Mouse (Mus musculus) C2C12 (cell line): ENCODE measurements around the gene Uimc1. TPM values are rescaled to one million over a fixed set of nuclear protein-coding genes. Genes with fewer than 3 reads are reported as not detected.

Experiments used
- H3K27me3 ChIP-seq: one replicate; pipeline ENCODE4 v1.6.1; 2011; ENCODE audit not compliant: control insufficient read depth, insufficient read depth, insufficient read length
- H3K36me3 ChIP-seq: one replicate; pipeline ENCODE4 v1.6.1; 2011; ENCODE audit not compliant: control insufficient read depth, insufficient read depth
- H3K4me3 ChIP-seq: one replicate; pipeline ENCODE4 v1.5.1; 2011; ENCODE audit warnings: mild to moderate bottlenecking, control low read depth; ENCODE audit not compliant: poor library complexity, insufficient read depth, severe bottlenecking
- H3K79me2 ChIP-seq: one replicate; pipeline ENCODE4 v1.6.1; 2011; ENCODE audit not compliant: control insufficient read depth, insufficient read depth
- H3K79me3 ChIP-seq: one replicate; pipeline ENCODE4 v1.6.1; 2011; ENCODE audit warnings: low read depth, control low read depth
- H3ac ChIP-seq: one replicate; pipeline ENCODE3; 2011; ENCODE audit warnings: low read depth; ENCODE audit not compliant: control insufficient read depth, insufficient read length
- CEBPB ChIP-seq: IDR thresholded peaks from one replicate; pipeline ENCODE4 v1.6.1; 2011; ENCODE audit warnings: low read depth, mild to moderate bottlenecking, control low read depth, moderate library complexity
- CTCF ChIP-seq: IDR thresholded peaks from one replicate; pipeline ENCODE4 v1.5.1; 2011; ENCODE audit not compliant: control insufficient read depth, insufficient read depth, insufficient read length
- FOSL1 ChIP-seq: IDR thresholded peaks from one replicate; pipeline ENCODE4 v1.8.0; 2011; ENCODE audit warnings: mild to moderate bottlenecking, low read length; ENCODE audit not compliant: poor library complexity, insufficient read depth, severe bottlenecking
- MAX ChIP-seq: IDR thresholded peaks from one replicate; pipeline ENCODE4 v1.6.1; 2011; ENCODE audit warnings: mild to moderate bottlenecking, control low read depth
- MYOD1 ChIP-seq: IDR thresholded peaks from one replicate; pipeline ENCODE4 v1.6.1; 2011; ENCODE audit warnings: low read depth; ENCODE audit not compliant: control insufficient read depth, insufficient read length
- MYOG ChIP-seq: IDR thresholded peaks from one replicate; pipeline ENCODE4 v1.6.1; 2011; ENCODE audit not compliant: control insufficient read depth, insufficient read length; ENCODE audit errors: extremely low read depth
- USF1 ChIP-seq: IDR thresholded peaks from one replicate; pipeline ENCODE4 v1.6.1; 2011; ENCODE audit warnings: low read depth, mild to moderate bottlenecking, control low read depth, moderate library complexity
- polyA plus RNA-seq: library from polyadenylated mRNA; unstranded; fragments of >200 nt; fragmentation: generic; extraction: Trizol; gene quantifications from one replicate; pipeline ENCODE4 v1.2.1, GENCODE M21; 2012; ENCODE audit warnings: missing spikeins

The Uimc1 gene
- polyA plus RNA-seq, 1 experiment: 9.6 TPM

DNA sequence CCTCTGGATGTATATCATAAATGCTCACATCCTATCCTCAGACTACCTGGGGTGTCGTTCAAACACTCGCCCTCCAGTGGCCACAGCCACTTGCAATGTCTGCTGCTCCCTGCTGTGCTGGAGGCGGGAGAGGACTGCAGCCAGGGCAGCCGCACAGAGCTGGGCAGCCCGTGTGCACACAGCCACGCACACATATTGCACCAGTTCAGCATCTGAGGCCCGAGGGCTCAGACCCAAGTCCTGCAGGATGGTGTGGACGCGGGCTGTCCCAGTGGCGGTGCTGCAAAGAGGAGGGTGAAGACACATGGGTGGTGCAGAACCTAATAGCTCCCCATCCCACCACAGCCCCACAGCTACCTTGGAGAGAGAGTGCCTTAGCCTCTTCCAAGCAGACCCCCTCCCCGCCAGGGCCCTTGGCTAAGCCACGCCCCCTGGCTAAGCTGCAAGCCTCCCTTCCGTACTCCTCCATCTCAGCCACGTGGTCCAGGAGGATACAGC lies 88.1 kb downstream of the Uimc1 start:
- TF ChIP-seq MAX (no peak), FOSL1 (no peak), USF1 (no peak), CTCF (no peak), MYOD1 (no peak), MYOG (no peak), CEBPB (no peak)
- Histone ChIP-seq H3K27me3 (peaks cover 72% of the 10 kb centered on the region), H3K36me3 (no peaks in the 10 kb centered on the region), H3K4me3 (no peak overlapping the region), H3ac (no peak overlapping the region), H3K79me3 (no peaks in the 10 kb centered on the region), H3K79me2 (no peaks in the 10 kb centered on the region)

DNA sequence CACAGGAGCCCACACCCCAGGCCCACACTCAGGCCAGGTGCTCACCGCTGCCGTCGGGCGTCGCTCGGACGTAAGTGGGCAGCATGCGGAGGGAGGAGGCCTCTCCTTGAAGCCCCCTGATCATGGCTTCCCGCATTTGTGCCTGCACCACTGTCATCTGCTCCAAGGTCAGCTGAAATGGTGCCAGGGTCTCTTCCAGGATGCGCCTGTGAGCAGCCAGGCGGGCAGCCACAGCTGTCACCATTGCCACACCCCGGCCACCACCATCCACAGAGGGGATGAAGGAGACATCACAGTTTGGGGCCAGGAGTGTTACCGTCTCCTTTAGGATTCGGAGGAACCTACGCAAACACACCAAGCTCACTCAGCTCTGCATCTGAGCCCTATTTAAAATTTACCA lies 89.0 kb downstream of the Uimc1 start:
- Histone ChIP-seq H3K4me3 (no peak overlapping the region), H3ac (no peak overlapping the region), H3K36me3 (no peaks in the 10 kb centered on the region), H3K27me3 (peaks cover 76% of the 10 kb centered on the region), H3K79me2 (no peaks in the 10 kb centered on the region), H3K79me3 (no peaks in the 10 kb centered on the region)
- TF ChIP-seq USF1: no peak
- TF ChIP-seq MYOG: no peak
- no peak for TF ChIP-seq FOSL1
- no peak for TF ChIP-seq CEBPB
- no peak for TF ChIP-seq MAX
- no peak for TF ChIP-seq MYOD1
- TF ChIP-seq CTCF: no peak

- peaks cover 78% of the 10 kb centered on the region for H3K27me3 ChIP-seq
- no peak for TF ChIP-seq MYOD1
- TF ChIP-seq MAX: no peak
- no peak for TF ChIP-seq MYOG
- H3K79me3 ChIP-seq: no peaks in the 10 kb centered on the region
Observed at GRCm38 (mm10) chr13:55008589-55008988, 91.5 kb downstream of the Uimc1 start.

DNA sequence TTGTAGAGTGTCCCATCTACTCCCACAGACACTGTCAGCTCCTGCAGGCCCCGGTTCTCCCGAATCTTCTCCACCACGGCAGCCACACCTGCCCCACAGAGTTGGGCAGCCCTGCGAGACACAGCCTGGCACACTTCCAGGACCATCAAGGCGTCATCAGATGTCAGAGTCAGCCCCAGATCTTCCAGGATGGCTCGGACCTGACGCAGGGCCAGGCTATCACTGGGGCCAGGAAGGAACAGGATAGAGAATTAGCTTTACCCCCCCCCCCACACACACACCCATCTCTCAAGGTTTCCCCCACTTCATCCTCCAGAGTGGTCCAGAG lies 93.7 kb downstream of the Uimc1 start:
- TF ChIP-seq MYOG (no peak), MYOD1 (no peak)
- H3K79me2 ChIP-seq: no peaks in the 10 kb centered on the region
- no peak overlapping the region for H3ac ChIP-seq
- no peak overlapping the region for H3K4me3 ChIP-seq
- H3K36me3 ChIP-seq: no peaks in the 10 kb centered on the region
- H3K27me3 ChIP-seq: peaks cover 93% of the 10 kb centered on the region
- no peaks in the 10 kb centered on the region for H3K79me3 ChIP-seq

More at GRCm38 (mm10) chr13:55008589-55008988, 91.5 kb downstream of the Uimc1 start:
- H3K79me2 ChIP-seq: no peaks in the 10 kb centered on the region
- H3K36me3 ChIP-seq: no peaks in the 10 kb centered on the region
- no peak overlapping the region for H3ac ChIP-seq
- no peak overlapping the region for H3K4me3 ChIP-seq

DNA sequence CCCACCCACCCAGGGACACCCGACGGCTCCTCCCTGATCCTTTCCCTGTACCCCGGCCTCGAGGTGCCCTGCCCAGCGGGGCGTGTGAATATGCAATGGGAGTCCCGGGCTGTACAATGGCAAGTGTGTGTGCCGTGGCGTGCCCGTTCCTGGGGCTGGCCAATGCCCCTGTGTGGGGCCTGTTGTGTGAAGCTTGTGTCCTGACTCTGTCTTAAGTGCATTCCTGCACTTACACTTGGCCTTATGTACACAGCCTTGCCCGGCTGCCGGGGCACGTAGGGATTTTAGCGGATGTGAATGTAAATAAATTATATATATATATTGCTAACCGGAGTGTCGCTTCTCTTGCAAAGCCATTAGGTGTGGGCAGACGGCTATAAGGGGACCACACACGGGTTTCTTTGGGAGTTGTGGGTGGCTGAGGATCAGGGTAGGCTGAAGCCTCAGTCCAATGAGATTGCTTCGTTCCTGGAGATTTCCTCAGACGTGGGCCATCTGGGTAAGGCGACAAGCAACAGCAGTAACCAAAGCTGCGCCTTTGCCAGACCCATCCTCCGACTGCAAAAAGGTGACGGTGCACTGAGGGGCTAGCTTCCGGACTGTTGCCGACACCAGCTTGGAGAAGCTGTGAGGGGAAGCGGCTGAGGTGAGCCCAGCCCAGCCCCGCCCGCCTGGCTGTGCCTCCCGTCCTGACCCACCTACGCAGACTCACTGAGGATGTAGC lies 94.2 kb downstream of the Uimc1 start:
- TF ChIP-seq CEBPB (no peak), CTCF (no peak), MAX (no peak), FOSL1 (no peak), MYOD1 (no peak)
- H3K79me3 ChIP-seq: no peaks in the 10 kb centered on the region
- H3K4me3 ChIP-seq: no peak overlapping the region
- no peaks in the 10 kb centered on the region for H3K79me2 ChIP-seq
- H3K27me3 ChIP-seq: peaks cover 93% of the 10 kb centered on the region
- no peaks in the 10 kb centered on the region for H3K36me3 ChIP-seq
- no peak overlapping the region for H3ac ChIP-seq

DNA sequence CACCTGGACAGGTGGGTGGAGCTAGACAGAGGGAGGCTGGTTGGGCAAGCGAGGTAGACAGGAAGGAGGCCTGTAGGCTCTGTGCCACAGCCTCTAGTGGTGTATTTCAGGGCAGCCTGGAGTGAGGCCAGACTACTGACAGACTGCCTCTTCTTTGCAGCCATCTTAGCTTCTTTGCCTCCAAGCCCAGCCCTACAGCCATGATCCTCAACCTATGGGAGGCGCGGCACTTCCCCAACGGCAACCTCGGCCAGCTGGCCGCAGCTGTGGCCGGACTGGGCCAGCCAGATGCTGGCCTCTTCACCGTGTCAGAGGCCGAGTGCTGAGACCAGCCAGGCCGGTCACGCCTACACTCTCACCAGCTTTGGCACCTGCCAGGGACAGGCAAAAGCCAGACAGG lies 95.5 kb downstream of the Uimc1 start:
- Histone ChIP-seq H3K27me3 (peaks cover 91% of the 10 kb centered on the region), H3K4me3 (no peak overlapping the region), H3K79me2 (no peaks in the 10 kb centered on the region), H3ac (no peak overlapping the region), H3K79me3 (no peaks in the 10 kb centered on the region), H3K36me3 (no peaks in the 10 kb centered on the region)
- TF ChIP-seq MYOG: no peak
- no peak for TF ChIP-seq MAX
- TF ChIP-seq CEBPB: no peak
- no peak for TF ChIP-seq MYOD1
- TF ChIP-seq CTCF: no peak
- TF ChIP-seq FOSL1: no peak
- TF ChIP-seq USF1: no peak

GRCm38 (mm10) chr13:55002090-55002489 lies 98.0 kb downstream of the Uimc1 start:
- Histone ChIP-seq H3K4me3 (no peak overlapping the region), H3ac (no peak overlapping the region), H3K36me3 (no peaks in the 10 kb centered on the region), H3K79me2 (no peaks in the 10 kb centered on the region), H3K27me3 (peaks cover 93% of the 10 kb centered on the region), H3K79me3 (no peaks in the 10 kb centered on the region)
- TF ChIP-seq CTCF: no peak
- no peak for TF ChIP-seq FOSL1
- TF ChIP-seq MYOD1: no peak
- no peak for TF ChIP-seq CEBPB
- TF ChIP-seq MYOG: no peak
- TF ChIP-seq MAX: no peak
- TF ChIP-seq USF1: no peak
